Mouse (Mus musculus) large intestine, adult 2 months (tissue): Measurements from ENCODE around the gene Ubtd1. TPM values are rescaled to one million over a fixed set of nuclear protein-coding genes. Genes with fewer than 3 reads are reported as not detected.
A peak's percentile ranks its signal among the peaks of the same experiment; 100 is the strongest.

Experiments
- DNase-seq: peaks from one replicate; pipeline ENCODE4 v3.0.0-alpha.2; 2012; ENCODE audit warnings: low read depth, low spot score
- WGBS: fragments of 180-500 bp; shearing (Covaris S2); methylation state at CpG from one replicate; pipeline ENCODE4 v1.1.7; 2018; 5-methylcytosine and 5-hydroxymethylcytosine counted together
- polyA plus RNA-seq: library from polyadenylated mRNA; depleted of rRNA; stranded (reverse); fragments of >200 nt; gene quantifications from 2 replicates; pipeline ENCODE4 v1.2.3, GENCODE M21; 2012

The Ubtd1 gene
- polyA plus RNA-seq, 1 experiment, result 11.3 TPM

- WGBS, result 52% methylated on average over 5 of the region's 5 CpGs
- DNase-seq, result no peak
Observed at GRCm38 (mm10) chr19:42016840-42017239, 35.3 kb downstream of the Ubtd1 start.

DNA sequence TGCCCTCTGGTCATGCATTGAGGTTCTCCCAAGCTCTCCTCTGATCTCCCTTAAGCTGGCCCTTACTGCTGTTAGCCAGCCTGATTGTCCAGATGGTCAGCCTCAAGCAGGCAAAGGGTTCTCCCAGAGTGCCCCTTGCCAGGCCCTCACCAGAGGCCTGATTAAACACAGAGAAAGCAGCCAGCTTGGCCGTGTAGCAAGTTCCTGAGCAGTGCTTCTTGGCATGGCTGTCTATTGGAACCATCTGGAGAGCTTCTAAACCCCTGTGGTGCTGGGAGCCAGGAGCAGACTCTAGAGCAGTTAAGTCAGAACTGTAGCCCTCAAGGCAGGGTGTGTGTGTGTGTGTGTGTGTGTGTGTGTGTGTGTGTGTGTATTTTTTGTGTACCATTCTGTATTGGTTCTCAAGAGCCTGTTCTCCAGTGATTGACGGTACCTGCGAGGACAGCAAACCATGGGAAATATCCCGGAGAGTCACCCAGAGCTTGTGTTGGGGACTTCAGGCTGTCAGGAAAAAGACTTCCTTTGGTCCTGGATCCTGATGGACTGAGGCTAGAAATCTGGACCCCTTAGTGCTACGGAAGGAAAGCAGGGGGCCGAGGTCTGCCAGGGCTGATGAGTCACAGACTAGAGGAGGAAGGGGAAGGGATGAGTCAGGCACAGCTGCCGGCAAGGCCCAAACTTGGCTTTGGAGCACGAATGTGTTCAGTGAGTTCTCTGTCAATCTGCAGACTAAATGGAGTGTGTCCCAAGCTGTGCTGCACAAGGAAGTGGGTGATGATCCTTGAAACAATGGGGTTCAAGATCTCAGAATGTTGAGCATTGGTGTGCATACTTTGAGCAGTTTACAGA lies 36.1 kb downstream of the Ubtd1 start:
- WGBS, result 62% methylated on average over 8 of the region's 8 CpGs
- DNase-seq, result no peak

- DNase-seq, result no peak
Observed at GRCm38 (mm10) chr19:42019011-42019522, 37.5 kb downstream of the Ubtd1 start.

DNA sequence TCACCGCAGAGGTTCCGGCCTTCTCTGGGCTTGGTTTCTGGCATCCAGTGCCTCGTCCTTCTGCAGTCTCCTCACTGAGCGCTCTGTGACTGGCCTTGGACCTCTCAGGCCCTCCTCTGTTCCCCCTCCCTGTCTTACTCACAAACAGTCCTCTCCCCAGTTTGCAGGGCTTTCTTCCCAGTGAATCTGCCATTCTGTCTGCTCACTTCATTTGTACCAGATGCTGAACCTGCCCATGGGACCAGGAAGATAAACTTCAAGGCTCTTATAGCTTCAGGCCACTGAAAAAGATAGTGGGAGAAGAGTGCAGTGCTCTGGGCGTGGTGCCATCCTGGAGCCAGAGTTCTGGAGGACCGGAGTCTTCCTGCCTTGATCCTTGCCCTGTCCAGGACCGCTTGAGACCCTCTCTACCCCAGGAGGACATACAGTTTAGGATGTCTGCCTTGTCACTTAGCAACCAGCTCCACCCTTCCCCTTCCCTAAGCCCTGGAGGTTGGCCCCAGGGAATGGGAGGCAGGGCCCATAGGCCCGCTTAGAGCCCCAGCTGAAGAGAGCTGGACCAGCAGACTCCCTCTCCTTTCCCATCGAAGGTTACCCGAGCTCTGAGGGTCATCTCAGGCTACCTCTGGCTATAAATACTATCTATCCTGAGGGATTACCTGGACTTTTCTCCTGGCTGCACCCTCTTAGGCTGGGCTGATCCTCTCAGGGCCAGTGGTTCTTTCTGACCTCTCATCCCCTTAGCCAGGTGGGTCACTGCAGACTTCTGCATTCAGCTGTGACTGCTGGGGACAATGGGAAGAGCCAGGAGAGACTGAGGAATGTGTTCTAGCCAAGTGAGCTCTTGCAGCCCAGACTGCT lies 40.3 kb downstream of the Ubtd1 start:
- no peak for DNase-seq
- 77% methylated on average over 10 of the region's 10 CpGs for WGBS

More at GRCm38 (mm10) chr19:42019011-42019522, 37.5 kb downstream of the Ubtd1 start:
- WGBS, result 63% methylated on average over 4 of the region's 4 CpGs

GRCm38 (mm10) chr19:42022542-42022848 lies 40.9 kb downstream of the Ubtd1 start:
- 81% methylated on average over 2 of the region's 2 CpGs for WGBS
- DNase-seq, result no peak

DNA sequence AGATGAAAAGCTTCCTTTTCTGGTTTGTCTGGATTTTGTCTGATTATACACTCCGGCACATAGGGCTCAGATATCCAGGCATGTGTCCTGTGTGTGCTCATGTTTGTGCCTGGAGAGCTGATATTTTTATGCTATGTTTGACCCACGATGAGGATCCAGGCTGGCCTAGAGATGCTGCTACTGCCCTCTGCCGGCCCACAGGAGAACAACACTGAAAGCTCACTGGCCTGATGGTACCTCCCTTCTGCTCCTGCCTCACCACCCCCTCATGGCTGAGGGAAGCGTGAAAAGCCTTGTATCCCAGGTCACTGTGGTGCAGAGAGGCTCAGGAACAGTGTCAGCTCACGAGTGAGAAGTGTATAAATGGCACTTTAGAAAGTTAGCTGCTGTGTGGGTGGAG lies 44.6 kb downstream of the Ubtd1 start:
- peak; percentile 42 for DNase-seq
- WGBS, result 6% methylated on average over 5 of the region's 5 CpGs

GRCm38 (mm10) chr19:42031112-42031511 lies 49.5 kb downstream of the Ubtd1 start:
- DNase-seq, result no peak
- WGBS, result 79% methylated on average over 5 of the region's 5 CpGs

DNA sequence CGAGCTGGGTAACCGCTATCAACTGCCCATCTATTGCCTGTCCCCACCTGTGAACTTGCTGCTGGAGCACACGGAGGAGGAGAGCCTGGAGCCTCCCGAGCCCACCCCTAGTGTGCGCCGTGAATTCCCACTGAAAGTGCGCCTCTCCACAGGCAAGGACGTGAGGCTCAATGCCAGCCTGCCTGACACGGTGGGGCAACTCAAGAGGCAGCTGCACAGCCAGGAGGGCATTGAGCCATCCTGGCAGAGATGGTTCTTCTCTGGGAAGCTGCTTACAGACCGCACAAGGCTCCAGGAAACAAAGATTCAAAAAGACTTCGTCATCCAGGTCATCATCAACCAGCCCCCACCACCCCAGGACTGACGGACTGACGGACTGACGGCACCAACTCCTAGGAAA lies 52.0 kb downstream of the Ubtd1 start:
- 93% methylated on average over 14 of the region's 14 CpGs for WGBS
- no peak for DNase-seq

DNA sequence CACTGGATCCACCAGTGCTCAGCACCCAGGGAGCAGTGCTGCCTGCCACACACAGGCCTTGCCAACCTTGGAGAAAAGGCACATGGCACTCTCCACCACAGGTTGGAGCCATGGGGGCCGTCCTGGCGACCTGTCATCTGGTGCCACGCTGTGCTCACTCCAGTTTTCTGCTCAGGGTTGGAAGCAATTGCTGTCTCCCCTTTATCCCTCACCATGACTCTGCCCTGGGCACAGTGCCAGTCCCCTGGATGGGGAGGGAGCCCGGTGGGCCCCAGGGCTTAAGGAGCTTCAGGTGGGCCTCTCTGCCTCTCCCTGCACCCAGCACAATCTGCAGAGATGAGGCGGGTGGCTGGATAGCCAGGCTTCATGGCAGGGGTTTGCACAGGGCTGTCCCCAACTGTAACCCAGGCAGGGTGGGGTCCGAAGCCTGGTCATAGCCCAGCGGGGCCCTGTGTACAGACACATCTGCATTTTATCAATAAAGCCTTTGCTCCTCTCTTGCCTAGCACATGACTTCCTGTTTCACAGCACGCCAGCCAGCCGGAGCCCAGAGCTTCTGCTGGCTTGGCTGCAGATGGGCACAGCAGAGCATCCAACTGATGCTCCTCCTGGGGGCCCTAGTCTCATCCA lies 52.7 kb downstream of the Ubtd1 start:
- DNase-seq, result no peak
- 84% methylated on average over 9 of the region's 9 CpGs for WGBS

- 53% methylated on average over 11 of the region's 11 CpGs for WGBS
- DNase-seq, result no peak
Observed at GRCm38 (mm10) chr19:42034881-42035455, 53.4 kb downstream of the Ubtd1 start.

GRCm38 (mm10) chr19:42035456-42036248 lies 54.1 kb downstream of the Ubtd1 start, which contains the start of gene Ankrd2:
TSS of gene Ankrd2 (plus strand) at chr19:42036000.
- 54% methylated on average over 19 of the region's 19 CpGs for WGBS
- DNase-seq, result peak; percentile 65

DNA sequence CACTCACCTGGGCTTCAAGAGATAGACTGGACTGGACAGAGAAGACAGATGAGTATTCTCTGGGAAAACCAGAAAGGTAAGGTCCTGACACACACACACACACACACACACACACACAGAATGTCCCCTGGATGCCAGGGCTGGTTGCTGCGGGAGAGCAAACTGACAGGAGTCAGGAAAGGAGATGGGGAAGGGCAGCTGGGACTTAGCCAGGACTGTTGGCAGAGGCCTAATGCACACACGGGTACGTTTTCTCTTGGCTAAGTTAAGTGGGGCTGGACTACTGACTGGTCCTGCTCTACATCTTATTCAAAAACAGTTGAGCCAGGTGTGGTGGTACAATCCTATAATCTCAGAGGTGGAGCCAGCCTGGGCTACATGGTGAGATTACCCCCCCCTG lies 54.8 kb downstream of the Ubtd1 start:
- WGBS, result 61% methylated on average over 3 of the region's 3 CpGs
- no peak for DNase-seq

DNA sequence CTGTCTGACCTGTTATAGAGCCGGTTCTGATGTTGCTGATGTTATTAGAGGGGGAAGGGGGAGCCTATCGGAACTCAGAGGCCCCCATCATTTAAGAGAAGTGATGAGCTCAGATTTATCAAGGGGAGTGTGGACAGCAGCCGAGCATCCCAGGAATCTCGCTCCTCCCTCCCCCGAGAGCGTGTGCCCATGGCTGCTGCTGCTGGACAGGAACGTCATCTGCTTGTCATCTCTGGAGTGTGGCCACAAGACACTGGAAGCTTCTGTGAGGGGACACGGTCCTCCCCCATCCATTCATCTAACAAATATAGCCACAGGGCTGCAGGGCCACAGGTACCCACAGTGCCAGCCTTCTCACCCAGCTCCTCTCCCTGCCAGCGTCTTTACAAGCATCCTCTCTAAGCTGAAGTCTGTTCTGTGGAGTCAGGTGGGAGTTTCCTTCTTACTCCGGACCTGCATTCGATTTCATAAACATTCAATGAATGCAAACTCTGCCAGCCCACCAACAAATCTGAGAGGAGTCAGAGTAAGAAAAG lies 55.7 kb downstream of the Ubtd1 start:
- DNase-seq, result no peak
- 63% methylated on average over 11 of the region's 11 CpGs for WGBS

DNA sequence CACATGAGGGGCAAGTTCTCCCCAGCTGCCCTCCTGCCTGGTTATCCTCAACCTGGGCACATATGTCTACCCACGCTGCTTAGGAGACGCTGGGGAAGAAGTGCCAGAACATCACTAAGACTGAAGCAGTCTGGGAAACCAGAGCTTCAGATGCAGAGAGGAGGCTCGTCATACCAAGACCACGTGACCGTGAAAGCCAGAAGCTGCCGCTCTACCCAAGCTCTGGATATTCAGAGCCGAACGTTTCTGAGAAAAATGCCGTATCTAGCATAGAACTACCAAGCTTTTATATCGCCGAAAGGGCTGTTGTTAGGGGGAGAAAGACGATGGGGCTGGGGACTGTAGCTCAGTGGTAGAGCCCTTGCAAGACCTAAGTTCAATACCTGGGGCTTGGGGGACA lies 56.7 kb downstream of the Ubtd1 start:
- WGBS, result 86% methylated on average over 12 of the region's 12 CpGs
- DNase-seq, result no peak

DNA sequence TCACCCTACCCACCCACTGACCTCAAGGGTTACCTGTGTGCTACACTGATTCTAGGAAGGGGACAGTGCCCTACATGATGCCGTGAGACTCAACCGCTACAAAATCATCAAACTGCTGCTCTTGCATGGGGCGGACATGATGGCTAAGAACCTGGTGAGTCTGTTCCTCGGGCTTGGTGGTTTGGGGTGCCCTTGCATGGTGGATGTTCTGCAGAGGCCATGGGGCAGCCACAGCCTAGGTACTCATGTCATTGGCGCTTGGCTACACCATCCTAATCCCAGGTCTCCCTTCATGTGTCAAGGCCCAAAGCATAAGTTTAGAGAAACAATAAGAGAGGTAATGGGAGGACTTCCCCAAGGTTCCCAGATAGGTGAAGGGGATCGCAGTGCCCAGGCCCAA lies 62.4 kb downstream of the Ubtd1 start:
- WGBS, result 97% methylated on average over 6 of the region's 6 CpGs
- no peak for DNase-seq

DNA sequence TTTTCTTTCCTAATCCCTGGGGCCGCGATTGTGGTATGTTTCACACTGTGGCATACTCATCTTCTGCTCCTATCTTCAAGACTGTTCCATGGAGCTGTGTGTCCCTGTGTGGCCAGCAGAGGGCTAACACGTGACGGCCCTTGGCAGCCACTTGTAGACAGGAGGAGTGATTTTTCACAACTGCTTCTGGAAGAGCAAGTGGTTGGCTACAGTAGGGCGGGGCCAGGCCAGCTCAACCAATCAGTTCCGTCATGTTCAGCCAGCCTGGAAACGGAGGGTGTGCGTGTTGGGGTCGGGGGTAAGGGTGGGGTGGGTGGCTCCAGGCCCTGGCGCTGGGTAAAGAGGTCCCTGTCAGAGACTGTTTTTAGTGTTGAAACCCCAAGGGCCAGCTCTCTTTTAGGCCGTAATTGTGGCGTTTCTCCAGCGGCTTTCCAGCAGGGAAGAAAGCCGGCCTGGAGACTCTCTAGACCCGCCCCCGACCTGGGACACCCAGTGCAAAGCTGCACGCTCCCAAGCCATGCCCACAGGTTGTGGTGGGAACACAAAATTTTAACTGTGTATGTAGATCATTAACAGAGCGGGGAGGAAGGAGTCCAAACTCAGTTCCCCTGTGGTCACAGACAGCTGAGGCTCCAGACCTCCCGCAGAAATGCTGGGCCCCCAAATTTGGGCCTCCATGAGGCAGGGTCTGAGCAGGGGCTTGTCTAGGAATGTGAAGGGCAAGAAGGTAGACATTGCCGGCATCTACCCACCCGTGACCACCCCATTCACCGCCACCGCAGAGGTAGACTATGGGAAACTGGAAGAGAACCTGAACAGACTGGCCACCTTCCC lies 63.9 kb downstream of the Ubtd1 start, which contains the start of gene Hoga1:
Gene Hoga1 (plus strand): TSS at position 342 of the 834 bp plus-strand sequence.
- 15% methylated on average over 23 of the region's 23 CpGs for WGBS
- DNase-seq, result peak; percentile 72

- WGBS, result 84% methylated on average over 1 of the region's 1 CpGs
- DNase-seq, result no peak
Observed at GRCm38 (mm10) chr19:42050251-42050650, 68.7 kb downstream of the Ubtd1 start.

DNA sequence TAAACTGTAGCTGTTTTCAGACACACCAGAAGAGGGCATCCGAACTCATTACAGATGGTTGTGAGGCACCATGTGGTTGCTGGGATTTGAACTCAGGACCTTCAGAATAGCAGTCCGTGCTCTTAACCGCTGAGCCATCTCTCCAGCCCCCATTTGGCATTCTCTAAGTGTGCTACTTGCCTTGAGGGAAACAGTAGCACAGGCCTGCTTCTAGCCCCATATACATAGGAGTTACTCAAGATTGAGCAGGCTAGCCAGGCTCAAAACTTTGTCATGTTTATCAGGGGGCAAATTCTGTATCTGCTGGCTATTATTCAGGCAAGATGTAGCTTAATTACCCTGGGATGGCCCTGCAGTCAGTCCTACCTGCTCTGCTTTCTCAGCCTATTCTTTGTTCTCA lies 69.8 kb downstream of the Ubtd1 start:
- WGBS, result 86% methylated on average over 3 of the region's 3 CpGs

More for the DNA sequence above, 69.8 kb downstream of the Ubtd1 start:
- DNase-seq, result no peak
